Mouse (Mus musculus) lung, postnatal 10 days (tissue): Measurements from ENCODE around the gene Cadps2.

Source experiments
- DNase-seq: peaks from one replicate; pipeline ENCODE4 v3.0.0; 2021

Cadps2 gene

GRCm38 (mm10) chr6:23337411-23338063 is 501.7 kb downstream of the Cadps2 start:
- no peak for DNase-seq

- no peak for DNase-seq
These were observed 524.3 kb downstream of the Cadps2 start for GRCm38 (mm10) chr6:23314945-23315344.

DNA sequence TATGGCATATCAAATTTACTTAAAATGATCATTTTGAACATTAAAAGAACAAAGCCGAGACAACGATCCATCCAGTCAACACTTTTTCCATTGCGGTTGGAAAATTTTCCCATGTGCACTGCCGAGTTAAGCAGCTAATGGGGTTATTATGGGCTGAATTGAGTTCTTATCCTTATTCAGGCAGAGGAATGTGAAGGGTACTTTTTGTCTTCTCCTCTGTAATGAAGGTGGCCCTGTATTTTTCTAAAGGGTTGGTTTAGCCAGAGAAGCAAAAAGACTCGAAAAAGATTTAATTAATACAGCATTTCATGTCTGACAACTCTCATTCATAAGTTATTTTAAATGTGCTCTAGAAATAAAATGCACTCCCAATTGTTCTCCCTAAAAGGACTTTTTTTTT is 524.9 kb downstream of the Cadps2 start:
- DNase-seq = no peak

- DNase-seq = no peak
These were observed 533.2 kb downstream of the Cadps2 start for GRCm38 (mm10) chr6:23306046-23306445.

GRCm38 (mm10) chr6:23298596-23298995 is 540.6 kb downstream of the Cadps2 start:
- no peak for DNase-seq

DNA sequence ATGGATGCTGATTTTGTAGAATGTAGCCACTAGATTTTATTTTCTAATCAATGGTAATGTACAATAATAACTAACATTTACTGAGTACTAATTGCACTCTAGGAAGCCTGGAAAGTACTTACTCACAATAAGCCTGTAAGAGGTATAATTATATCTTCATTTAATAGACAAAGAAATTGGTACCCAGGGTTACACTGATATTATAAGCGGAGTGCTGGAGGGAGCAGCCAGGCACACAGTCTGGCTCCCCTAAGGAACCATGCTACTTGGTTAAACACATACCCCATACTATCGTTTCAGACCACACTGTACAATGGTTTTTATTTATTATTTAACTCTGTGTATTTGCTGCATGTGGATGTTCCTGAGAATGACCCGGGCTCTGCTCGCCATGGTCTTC is 544.5 kb downstream of the Cadps2 start:
- no peak for DNase-seq

DNA sequence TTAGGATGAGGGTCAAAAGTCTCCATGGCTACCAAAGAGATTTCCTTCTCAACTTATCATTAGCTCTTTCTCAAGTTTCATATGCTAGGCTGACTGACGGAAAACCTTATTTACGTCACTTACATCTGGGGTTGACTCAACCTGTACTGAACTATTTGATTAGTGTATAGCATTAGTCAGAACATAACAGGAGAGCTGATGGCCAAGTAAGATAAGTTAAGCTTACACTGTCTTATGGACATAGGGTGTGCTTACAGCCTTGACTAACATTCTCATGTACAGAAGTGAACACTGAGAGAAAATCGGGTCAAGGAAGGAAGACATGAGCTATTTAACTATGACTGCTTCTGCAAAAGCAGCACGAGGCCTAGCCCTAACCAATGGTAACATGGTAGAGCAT is 550.5 kb downstream of the Cadps2 start:
- DNase-seq = no peak

DNA sequence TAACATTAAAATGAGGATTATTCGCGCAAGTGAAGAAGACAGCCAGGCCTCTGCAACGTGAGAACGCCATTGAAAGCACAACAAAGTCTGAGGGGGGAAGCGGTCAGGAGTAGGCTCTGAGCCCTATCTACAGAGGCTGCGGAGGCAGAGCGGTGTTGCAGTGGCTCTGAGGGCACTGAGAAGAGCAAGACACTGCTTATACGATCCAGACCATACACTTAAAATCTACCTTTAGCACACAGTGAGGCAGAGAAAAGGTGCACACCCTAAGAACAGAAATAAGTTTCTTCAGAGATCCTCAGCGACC is 557.8 kb downstream of the Cadps2 start:
- no peak for DNase-seq

GRCm38 (mm10) chr6:23280811-23281513 is 558.3 kb downstream of the Cadps2 start:
- DNase-seq = no peak

- DNase-seq = no peak
These were observed 565.7 kb downstream of the Cadps2 start for GRCm38 (mm10) chr6:23273483-23273882.

DNA sequence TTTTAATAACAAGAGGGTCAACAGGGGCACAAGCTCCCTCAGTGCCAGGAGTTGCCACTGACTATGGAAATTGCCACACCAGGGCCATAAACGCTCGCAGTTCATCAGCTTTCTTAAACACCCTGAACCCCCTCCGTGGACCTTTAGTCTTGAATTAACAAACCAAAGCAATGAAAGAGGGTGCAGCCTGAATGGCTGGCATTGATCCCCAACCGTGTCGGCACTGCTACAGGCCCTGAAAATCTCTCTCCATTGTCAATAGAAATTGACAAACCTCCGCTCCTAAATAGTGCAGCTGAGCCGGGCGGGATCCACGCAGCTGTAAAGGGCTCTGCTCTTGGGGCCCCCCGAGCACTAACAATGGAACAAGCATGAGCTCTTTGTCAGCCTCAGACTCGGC is 566.2 kb downstream of the Cadps2 start:
- DNase-seq = no peak

- DNase-seq = no peak
These were observed 566.7 kb downstream of the Cadps2 start for GRCm38 (mm10) chr6:23272542-23272941.

GRCm38 (mm10) chr6:23260738-23261050 is 578.5 kb downstream of the Cadps2 start:
- no peak for DNase-seq

- no peak for DNase-seq
These were observed 579.0 kb downstream of the Cadps2 start for GRCm38 (mm10) chr6:23260016-23260737.

DNA sequence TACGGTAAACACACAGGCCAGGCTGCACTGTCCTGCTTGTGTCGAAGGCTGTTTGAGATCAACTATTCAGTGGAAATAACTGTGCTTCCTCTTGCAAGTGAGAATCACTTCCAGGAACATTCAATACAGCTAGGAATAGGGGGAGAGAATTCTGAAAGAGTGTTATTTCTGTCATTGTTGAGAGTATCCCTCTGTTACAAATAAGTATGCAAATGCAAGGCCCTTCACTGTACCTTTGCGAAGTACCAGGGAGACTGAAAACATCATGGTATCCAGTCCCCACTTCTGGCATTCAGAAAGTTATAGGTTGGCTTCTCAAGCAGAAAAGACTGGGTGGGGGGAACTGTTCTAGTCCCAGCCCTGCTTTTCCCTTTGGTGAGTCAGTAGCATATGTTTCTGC is 581.2 kb downstream of the Cadps2 start:
- DNase-seq = no peak

DNA sequence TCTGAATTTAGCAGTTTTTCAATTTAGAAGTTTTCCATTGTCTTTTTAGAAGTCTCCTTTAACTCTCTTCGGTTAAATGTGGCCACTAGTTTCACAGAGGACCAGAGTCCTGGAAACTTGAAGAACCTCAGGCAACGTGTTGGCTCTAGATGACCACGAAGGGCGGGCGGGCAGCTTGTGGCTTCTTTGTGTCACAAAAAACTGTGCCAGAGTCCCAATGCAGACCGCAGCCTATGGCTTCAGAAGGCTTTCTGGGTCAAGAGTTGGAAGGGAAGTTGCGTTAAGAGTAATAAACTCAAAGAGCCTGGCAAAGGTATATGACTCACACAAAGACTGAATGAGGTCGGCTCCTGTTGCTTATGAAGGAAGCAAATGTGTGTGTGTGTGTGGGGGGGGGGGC is 584.1 kb downstream of the Cadps2 start:
- DNase-seq = no peak

- no peak for DNase-seq
These were observed 584.6 kb downstream of the Cadps2 start for GRCm38 (mm10) chr6:23254644-23255043.

DNA sequence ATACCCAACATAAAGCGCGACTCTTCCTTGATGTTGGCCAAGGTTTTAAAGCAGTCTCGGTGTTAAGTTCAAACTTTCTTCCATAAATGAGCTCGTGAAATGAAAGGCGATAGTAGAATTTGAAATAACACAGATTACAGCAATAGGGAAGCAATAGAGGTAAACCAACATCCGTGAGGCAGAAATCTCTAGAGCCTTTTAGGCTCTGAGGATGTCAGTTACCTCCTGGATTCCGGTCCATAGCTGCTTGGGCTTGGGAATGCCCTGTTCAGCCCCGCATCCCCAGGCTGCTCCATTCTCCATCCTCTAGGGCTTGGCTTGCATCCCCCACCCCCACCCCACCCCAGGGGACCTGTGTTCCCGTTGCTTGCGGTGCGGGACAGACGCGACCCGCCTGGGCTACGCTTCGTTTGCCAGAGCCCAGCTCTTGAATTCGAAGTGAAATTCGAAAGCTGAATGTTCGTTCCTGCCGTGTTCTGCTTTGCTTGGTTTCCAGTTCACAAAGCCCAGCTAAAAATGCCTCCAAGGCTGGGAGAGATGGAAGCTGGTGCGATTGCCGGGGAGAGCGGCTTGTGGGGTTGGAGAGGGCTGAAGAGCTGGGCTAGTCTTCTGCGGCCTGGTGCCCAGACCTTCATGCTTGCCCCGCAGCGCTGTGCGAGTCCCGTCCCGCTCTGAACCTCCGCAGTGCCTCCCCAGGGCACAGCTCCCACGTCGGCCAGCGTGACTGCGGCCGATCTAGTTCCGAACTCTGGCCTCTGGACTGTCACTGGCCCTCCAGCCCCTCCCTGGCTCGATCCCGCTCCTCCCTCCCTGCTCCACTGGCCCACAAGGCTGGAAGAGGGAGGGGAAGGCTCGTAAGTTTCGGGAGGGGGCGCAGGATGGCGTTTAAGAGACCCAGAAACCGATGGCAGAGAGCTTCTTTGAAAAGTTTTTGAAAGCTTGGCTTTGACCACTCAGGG is 585.6 kb downstream of the Cadps2 start:
- DNase-seq = no peak

DNA sequence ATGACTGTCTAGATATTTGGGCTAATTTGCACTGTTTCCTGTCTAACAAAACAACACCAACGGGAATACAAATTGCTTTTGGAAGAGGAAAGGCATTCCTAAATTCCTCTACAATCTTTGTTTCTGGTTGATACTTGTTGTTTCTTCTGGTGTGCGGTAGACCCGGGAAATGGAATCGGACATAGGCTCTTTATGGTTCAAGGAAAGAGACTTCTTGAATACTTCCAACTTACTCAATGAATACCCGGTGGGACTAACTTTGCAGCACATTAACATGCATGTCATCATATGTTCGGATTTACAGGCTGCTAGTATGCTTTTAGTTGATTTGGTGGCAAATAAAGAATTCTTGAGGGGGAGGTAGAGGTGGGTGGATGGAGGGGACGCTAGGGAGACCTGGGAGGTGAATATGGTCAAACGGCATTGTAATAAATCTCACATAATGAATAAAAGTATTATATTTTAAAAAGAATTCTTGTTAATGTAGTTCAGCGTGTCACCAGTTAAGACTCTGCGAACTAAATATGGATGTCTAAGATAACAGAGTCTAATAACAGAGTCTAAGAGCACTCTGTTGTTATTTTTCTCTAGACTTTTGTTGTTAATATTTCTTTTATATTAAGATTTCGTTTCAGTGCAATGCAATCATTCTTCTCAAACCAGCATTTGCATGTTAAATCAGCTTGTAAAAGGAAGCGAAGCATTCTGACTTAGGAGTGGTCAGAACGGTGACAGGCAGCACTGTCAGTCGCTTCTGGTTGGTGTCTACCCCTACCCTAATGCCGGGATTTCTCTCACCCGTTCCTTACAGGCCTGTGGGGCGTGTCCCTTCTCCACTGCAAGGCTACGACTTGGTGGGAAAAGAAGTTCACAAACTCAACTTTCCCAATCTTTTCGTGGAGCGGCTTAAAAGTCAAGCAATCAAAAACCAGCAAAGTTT is 586.8 kb downstream of the Cadps2 start:
- DNase-seq = no peak

- no peak for DNase-seq
These were observed 587.8 kb downstream of the Cadps2 start for GRCm38 (mm10) chr6:23251431-23251830.

GRCm38 (mm10) chr6:23250288-23250955 is 588.8 kb downstream of the Cadps2 start:
- DNase-seq = no peak
